Mouse (Mus musculus) adrenal gland, adult 8-10 months (tissue): ENCODE data around the gene Gm29276. TPM values are rescaled to one million over a fixed set of nuclear protein-coding genes. Genes with fewer than 3 reads are reported as not detected.
"Not testable (repeated sequence)": the region's sequence is repeated elsewhere in the genome, so short reads cannot be mapped to it uniquely, and the experiment has no call there.

ENCODE experiments used
- DNase-seq: peaks from one replicate; pipeline ENCODE4 v3.0.0; 2022
- total RNA-seq, 4 experiments: library from RNA; stranded (reverse); gene quantifications; 2 replicates each; pipeline ENCODE4 v1.2.4; 2022

The Gm29276 gene
- not detected for total RNA-seq

- DNase-seq = not testable (repeated sequence)
These were observed at the start of gene Gm29276 for GRCm38 (mm10) chrY:42582150-42582549. TSS of gene Gm29276 (minus strand) at chrY:42582250.
